Mouse (Mus musculus): Measurements from ENCODE around the gene Obox2.
"Not testable (repeated sequence)": the region's sequence is repeated elsewhere in the genome, so short reads cannot be mapped to it uniquely, and the experiment has no call there.

DNA sequence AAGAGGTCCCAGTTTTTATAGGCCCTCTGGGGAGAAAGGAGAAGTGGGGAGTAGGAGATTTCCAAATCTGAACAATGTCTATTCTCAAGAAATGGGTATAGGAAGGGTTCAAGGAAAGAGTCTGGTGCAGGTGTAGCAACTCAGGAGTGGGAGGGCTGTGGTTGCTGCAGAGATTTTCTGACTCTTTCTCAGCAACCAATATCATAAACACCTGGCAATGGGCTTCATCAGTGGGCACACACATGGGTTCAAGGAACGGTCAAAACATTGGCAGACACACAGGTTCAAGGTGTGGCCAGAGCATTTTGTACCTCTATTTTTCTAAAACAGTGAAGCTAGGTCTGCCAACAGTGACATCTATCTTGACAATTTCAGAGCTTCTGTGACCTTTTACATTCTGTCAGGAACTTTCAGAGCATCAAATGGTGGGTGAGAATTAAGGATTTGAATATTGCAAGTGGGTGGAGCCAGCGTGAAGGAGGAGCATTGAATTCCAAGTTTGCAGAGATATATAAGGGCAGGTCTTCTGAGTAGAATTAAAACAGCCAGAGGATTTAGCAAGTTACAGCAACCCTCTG lies at the start of gene Obox2, which contains the start of gene Obox1:
- TF ChIP-seq EP300, CTCF (IDR thresholded peaks at IDR 0.05; ENCODE audit: low read depth): not testable (repeated sequence)

Measured in heart, postnatal 0 days (tissue).